Mouse (Mus musculus): ENCODE results near the gene Srp68.

Gene Srp68

GRCm38 (mm10) chr11:116274045-116274666 lies at the start of gene Srp68:
Gene Srp68, minus strand, starts transcription at chr11:116274217.
- peak; percentile 91 for DNase-seq

- peak; percentile 58 for DNase-seq
Measured at GRCm38 (mm10) chr11:116318719-116319659, 45.0 kb upstream of the Srp68 start.

- no peak for DNase-seq
Measured at GRCm38 (mm10) chr11:116312359-116312758, 38.3 kb upstream of the Srp68 start.

GRCm38 (mm10) chr11:116311169-116311568 lies 37.2 kb upstream of the Srp68 start:
- no peak for DNase-seq

DNA sequence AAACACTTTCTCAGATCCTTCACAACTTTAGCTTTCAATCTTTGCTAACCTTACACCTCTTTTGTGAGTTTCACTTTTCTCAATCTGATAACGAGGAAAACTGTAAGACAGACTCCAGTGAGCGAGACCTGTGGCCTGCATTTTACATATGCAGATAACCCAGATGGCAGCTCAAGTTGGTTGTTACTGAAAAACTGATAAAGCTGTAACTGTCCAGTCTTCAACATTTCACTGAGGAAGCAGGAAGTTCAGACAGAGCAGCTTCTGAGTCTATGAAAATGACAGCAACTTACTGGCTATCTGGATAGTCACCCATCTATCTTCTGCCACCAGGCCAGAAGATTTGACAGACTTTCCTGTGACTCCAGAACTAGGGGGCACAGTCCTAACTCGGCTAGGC lies 35.6 kb upstream of the Srp68 start:
- DNase-seq: no peak

DNA sequence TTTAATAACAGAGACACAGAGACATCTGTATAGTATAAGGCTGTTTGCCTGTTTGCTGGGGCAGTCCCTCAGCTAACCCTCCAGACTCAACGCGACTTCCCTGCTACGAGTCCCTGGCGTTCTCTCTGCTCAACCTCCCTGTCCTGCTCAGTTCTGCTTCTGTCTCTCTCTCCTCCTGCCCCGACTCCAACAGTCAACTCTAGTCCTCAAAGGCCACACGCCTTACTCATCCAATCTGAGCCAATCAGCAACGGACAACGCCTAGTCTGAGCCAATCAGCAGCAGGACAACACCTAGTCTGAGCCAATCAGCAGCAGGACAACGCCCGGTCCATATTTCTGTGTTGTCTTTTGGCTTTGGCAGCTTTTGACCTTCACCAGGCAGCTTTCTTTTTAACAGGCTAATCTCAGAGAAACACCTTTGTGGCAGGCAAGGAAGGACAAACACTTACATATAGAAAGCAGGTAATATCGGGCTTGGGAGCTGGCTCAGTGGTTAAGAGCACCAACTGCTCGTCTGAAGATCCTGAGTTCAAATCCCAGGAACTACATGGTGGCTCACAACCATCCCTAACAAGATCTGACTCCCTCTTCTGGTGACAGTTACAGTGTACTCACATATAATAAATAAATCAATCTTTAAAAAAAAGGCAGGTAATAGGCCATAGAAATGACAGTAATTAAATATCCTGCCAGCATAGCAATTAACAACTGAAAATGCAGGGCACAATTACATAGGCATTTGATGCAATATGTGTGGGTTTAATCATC lies 33.9 kb upstream of the Srp68 start:
- DNase-seq: no peak

GRCm38 (mm10) chr11:116307019-116307725 lies 33.2 kb upstream of the Srp68 start, which contains the start of gene Exoc7:
Gene Exoc7, minus strand, starts transcription at chr11:116307233.
- DNase-seq: no peak

GRCm38 (mm10) chr11:116306126-116306982 lies 32.3 kb upstream of the Srp68 start:
- DNase-seq: peak; percentile 89

GRCm38 (mm10) chr11:116305423-116305822 lies 31.4 kb upstream of the Srp68 start:
- no peak for DNase-seq

- no peak for DNase-seq
Measured at GRCm38 (mm10) chr11:116298621-116299020, 24.6 kb upstream of the Srp68 start.

DNA sequence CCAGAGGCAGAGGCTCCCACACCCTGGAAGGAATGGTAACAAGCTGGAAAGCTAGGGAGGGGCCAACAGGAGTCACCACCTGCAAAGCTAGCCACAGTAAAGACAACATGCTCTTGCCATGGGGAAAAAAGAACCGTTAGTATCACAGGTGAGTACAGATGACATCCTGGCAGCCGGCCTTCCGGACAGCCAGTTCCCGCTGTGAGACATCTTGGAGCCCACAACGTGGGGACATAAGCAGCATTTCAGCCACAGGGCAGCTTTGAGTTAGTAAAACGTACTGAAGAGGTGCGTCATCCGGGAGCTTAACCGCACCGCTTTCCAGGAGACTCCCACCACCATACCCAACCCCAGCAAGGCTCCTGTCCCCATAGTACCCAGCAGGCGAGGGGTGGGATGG lies 24.2 kb upstream of the Srp68 start:
- no peak for DNase-seq

GRCm38 (mm10) chr11:116297017-116297416 lies 23.0 kb upstream of the Srp68 start:
- no peak for DNase-seq

DNA sequence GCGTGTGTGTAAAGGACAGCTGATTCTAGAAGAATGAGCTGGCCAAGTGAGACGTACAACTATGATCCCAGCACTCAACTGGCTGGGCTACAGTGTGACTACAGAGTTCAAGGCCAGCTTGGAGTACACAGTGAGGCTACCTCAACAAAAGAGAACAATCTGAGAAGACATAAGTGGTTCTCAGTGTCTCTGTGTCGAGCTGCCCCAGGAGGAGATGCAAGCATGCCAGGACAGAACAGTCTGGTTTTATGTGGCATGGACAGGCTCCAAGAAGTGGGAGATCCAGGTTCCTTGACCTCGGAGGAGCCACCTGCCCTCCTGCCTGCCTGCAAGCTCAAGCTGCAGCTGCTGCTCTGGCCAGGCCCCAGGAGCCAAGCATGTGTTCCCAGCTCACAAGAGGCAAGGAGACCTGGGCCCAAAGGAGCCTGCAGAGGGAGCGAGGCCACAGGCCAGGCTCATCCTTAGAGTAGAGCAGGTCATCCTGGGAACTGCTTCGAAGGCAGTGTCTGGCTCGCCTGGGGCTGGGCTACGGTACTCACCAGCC lies 22.2 kb upstream of the Srp68 start:
- no peak for DNase-seq

GRCm38 (mm10) chr11:116294319-116294718 lies 20.3 kb upstream of the Srp68 start:
- no peak for DNase-seq

DNA sequence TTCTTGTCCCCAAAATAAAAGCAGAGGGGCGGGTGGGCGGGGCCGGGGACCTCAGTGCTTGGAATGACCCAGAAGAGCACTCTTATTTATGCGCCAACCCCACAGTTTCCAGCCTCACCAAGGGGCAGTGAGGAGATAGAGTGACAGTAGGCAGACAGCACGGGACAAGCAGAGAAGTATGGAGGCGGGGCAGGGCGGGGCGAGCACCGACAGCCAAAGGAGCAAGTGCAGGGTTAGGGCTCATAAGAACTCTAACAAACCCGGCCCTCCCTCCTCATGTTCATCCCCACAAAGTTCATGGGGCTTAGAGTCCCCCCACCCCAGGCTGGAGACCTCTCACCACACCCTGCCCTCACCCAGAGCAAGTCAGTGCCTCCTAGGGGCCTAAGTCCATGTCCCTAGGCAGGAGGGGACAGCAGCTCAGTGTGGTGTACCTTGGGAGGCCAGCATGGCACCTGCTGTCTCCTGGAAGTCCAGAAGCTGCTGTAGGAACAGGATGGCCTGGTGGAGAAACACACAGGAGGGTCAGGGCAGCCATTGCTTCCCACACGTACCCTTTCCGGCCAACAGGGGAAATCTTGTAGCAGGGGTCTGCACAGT lies 19.6 kb upstream of the Srp68 start:
- DNase-seq: no peak

- no peak for DNase-seq
Measured at GRCm38 (mm10) chr11:116292401-116292800, 18.4 kb upstream of the Srp68 start.

GRCm38 (mm10) chr11:116290556-116290955 lies 16.5 kb upstream of the Srp68 start:
- DNase-seq: no peak

DNA sequence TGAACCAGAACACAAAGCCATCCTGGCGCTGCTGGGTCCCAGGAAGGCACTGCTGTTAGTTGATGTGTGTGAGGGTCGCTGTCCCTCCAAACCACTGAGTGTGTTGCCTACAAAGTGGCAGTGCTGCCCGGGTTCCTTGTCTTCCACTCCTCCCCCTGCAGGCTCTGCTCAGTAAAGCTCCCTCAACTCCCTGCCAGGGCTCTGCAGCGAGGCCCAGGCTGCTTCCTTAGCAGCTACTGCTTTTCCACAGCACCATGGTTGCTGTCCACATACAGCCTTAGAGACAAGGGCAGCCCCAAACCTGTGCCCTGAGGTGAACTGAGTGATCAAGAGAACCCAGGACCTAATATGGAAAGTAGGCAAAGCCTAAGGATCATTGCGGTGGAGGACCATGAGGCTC lies 13.3 kb upstream of the Srp68 start:
- no peak for DNase-seq

DNA sequence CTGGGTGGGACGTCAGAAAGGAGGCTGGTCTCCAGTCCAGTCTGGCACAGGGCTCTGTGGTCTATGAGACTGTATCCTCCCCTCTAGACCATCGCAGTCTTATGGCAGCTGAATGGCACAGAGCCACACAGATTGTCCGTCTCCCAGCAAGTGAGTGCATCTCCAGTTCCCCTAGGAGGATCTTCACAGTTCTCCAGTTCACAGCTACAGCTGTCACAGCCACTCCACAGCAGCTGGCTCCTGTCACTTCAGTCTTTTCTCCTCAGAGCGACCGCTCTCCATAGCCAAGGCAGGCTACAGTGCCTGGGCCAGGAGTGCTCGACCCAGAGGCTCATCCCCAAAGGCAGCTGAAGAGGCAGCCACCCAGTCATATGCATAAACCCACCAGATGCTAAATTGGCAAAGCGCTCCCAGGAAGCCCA lies 11.8 kb upstream of the Srp68 start:
- no peak for DNase-seq

DNA sequence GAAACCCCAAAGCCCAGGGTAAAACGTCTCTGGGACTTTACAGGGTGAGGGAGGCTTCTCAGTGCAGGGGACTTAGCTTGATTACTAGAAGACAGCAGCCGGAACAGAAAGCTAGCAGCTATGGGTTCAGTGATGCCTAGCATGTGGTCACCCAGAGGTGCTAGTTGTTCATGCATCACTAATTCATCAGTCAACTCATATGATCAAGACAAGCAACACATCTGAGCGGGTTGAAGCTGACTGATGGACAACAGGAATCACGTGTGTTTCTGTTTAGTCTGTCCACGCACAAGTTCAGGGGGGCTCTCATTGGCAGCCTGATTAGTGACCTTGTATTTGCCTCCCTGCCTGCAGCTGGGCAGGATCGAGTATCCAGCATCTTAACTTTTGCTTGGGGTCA lies 10.0 kb upstream of the Srp68 start:
- no peak for DNase-seq
